8 mouse cellular contexts compared by ENCODE assay signal in the genomic region with DNA sequence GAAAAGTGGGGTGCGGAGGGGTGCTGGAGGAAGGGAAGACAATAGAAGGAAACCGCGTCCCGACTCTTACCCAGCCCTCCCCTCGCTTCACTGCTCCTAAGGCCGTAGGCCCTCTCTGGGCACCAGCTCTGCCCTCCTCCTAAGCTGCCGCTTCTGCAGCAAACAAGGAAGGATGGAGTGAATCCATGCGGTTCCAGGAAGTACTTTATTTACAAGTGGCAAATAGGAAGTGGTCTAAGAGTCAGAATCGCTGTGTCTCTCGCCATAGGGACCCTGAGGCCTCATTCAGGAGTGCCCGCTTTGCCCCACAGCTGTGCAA. TPM values are rescaled to one million over a fixed set of nuclear protein-coding genes. Genes with fewer than 3 reads are reported as not detected.
DNase-seq lines count a peak whose midpoint lies in the region; ATAC-seq and TF ChIP-seq lines count a peak whose summit lies in the region.

A gene (minus strand): TSS at position 185 of the 319 bp plus-strand sequence.

- peak within 1 kb of the TSS; percentile 86 for H3K4me3 ChIP-seq in forebrain, postnatal 0 days (ENCODE audit: low read depth, low read length)
- H3K4me3 ChIP-seq in hindbrain, embryonic 15.5 days = peak within 1 kb of the TSS; percentile 97
- H3K4me3 ChIP-seq in liver, embryonic 16.5 days (ENCODE audit: low read depth, low read length) = peak within 1 kb of the TSS; percentile 97
- peak within 1 kb of the TSS; percentile 93 for H3K4me3 ChIP-seq in stomach, embryonic 16.5 days (replicated peaks; ENCODE audit: low read length)

- DNase-seq in frontal cortex, adult 2 months (ENCODE audit: extremely low spot score in 1 of 2, low spot score in 1 of 2) = no peak
- DNase-seq in frontal cortex, postnatal 25 days (ENCODE audit: low spot score in 2 of 2) = no peak
- no peak for DNase-seq in adrenal gland, adult 2 months
- no peak for DNase-seq in forebrain, postnatal 0 days
- DNase-seq in cerebellum, postnatal 10 days = no peak

- H3K9ac ChIP-seq in forebrain, postnatal 0 days = peak within 1 kb of the TSS; percentile 90
- H3K9ac ChIP-seq in hindbrain, embryonic 15.5 days = peak within 1 kb of the TSS; percentile 90
- peak within 1 kb of the TSS; percentile 98 for H3K9ac ChIP-seq in liver, embryonic 16.5 days (ENCODE audit: low read depth, low read length)
- peak within 1 kb of the TSS; percentile 95 for H3K9ac ChIP-seq in stomach, embryonic 16.5 days (ENCODE audit: low read length)

- WGBS in forebrain, postnatal 0 days = 6% methylated on average over 11 of the region's 11 CpGs
- 3% methylated on average over 11 of the region's 11 CpGs for WGBS in hindbrain, embryonic 15.5 days
- 7% methylated on average over 11 of the region's 11 CpGs for WGBS in liver, embryonic 16.5 days (ENCODE audit: insufficient replicate concordance)
- WGBS in stomach, embryonic 16.5 days = 5% methylated on average over 11 of the region's 11 CpGs

- no peak for TF ChIP-seq CTCF in forebrain, postnatal 0 days (IDR thresholded peaks at IDR 0.05; ENCODE audit: low read depth)

- H3K27ac ChIP-seq in forebrain, postnatal 0 days (ENCODE audit: low read depth, low read length) = peak within 1 kb of the TSS; percentile 89
- peak within 1 kb of the TSS; percentile 81 for H3K27ac ChIP-seq in hindbrain, embryonic 15.5 days (replicated peaks)
- peak within 1 kb of the TSS; percentile 83 for H3K27ac ChIP-seq in liver, embryonic 16.5 days (ENCODE audit: low read length)
- peak within 1 kb of the TSS; percentile 94 for H3K27ac ChIP-seq in stomach, embryonic 16.5 days (ENCODE audit: low read length)

- H3K4me2 ChIP-seq in forebrain, postnatal 0 days (ENCODE audit: low read depth) = peak within 1 kb of the TSS; percentile 96
- peak within 1 kb of the TSS; percentile 96 for H3K4me2 ChIP-seq in hindbrain, embryonic 15.5 days
- peak within 1 kb of the TSS; percentile 96 for H3K4me2 ChIP-seq in liver, embryonic 16.5 days (ENCODE audit: low read depth, low read length)
- H3K4me2 ChIP-seq in stomach, embryonic 16.5 days (ENCODE audit: low read depth, low read length) = peak within 1 kb of the TSS; percentile 75

- no peaks in the 10 kb centered on the region for H3K9me3 ChIP-seq in forebrain, postnatal 0 days (ENCODE audit: low read length)
- no peaks in the 10 kb centered on the region for H3K9me3 ChIP-seq in hindbrain, embryonic 15.5 days
- H3K9me3 ChIP-seq in liver, embryonic 16.5 days (replicated peaks; ENCODE audit: control insufficient read depth, low read length) = no peaks in the 10 kb centered on the region
- no peaks in the 10 kb centered on the region for H3K9me3 ChIP-seq in stomach, embryonic 16.5 days (replicated peaks; ENCODE audit: control insufficient read depth, low read length)

- peak; percentile 42 for ATAC-seq in forebrain, postnatal 0 days
- ATAC-seq in hindbrain, embryonic 15.5 days (ENCODE audit: low FRiP score, low read depth) = no peak; the same call in 1 of the 2 replicates
- no peak for ATAC-seq in liver, embryonic 16.5 days (ENCODE audit: low read depth)
- peak; percentile 19; the same call in 1 of the 2 replicates for ATAC-seq in stomach, embryonic 16.5 days (ENCODE audit: insufficient read depth, low FRiP score)

- no peaks in the 10 kb centered on the region for H3K27me3 ChIP-seq in forebrain, postnatal 0 days (ENCODE audit: insufficient read depth, low read length)
- no peaks in the 10 kb centered on the region for H3K27me3 ChIP-seq in hindbrain, embryonic 15.5 days
- no peaks in the 10 kb centered on the region; the same call in 1 of the 2 replicates for H3K27me3 ChIP-seq in liver, embryonic 16.5 days (ENCODE audit: control insufficient read depth, insufficient read depth, low read depth, low read length)
- H3K27me3 ChIP-seq in stomach, embryonic 16.5 days (ENCODE audit: control insufficient read depth, insufficient read depth, low read length) = no peaks in the 10 kb centered on the region

- no peaks in the 10 kb centered on the region for H3K36me3 ChIP-seq in forebrain, postnatal 0 days (ENCODE audit: insufficient read depth)
- no peaks in the 10 kb centered on the region for H3K36me3 ChIP-seq in hindbrain, embryonic 15.5 days
- peaks cover 4% of the 10 kb centered on the region for H3K36me3 ChIP-seq in liver, embryonic 16.5 days (ENCODE audit: control insufficient read depth, insufficient read depth)
- no peaks in the 10 kb centered on the region for H3K36me3 ChIP-seq in stomach, embryonic 16.5 days (ENCODE audit: control insufficient read depth, insufficient read depth, low read length)

- H3K4me1 ChIP-seq in forebrain, postnatal 0 days (ENCODE audit: insufficient read depth) = 0 out of 2 replicates have a peak, but pooled peaks cover 12% of the 10 kb centered on the region
- peaks cover 26% of the 10 kb centered on the region for H3K4me1 ChIP-seq in hindbrain, embryonic 15.5 days (replicated peaks)
- H3K4me1 ChIP-seq in liver, embryonic 16.5 days (ENCODE audit: control insufficient read depth, low read depth, low read length) = peaks cover 31% of the 10 kb centered on the region
- peaks cover 22% of the 10 kb centered on the region for H3K4me1 ChIP-seq in stomach, embryonic 16.5 days (ENCODE audit: control insufficient read depth, insufficient read depth, low read length)

RNA-seq across cellular contexts. Expression of the gene that starts here (rescaled TPM):
- 30.9 and 32.3 TPM in 2 replicates for polyA plus RNA-seq in frontal cortex, adult 2 months (2012; rRNA removed)
- total RNA-seq in adrenal gland, adult 2 months (2021) = 100 to 1,000 TPM in 1 of 2 experiments, 10 to 100 TPM in 1; 94.2 to 129 TPM
- polyA plus RNA-seq in adrenal gland, adult 2 months (2012; rRNA removed) = 23.8 and 34.2 TPM in 2 replicates
- total RNA-seq in forebrain, postnatal 0 days (2014; rRNA removed) = 27.5 and 34.0 TPM in 2 replicates
- polyA plus RNA-seq in forebrain, postnatal 0 days (2015; fragmentation: Nextera tagmentation; extraction: Ambion mirVana) = 13.2 and 15.3 TPM in 2 replicates
- 18.7 and 19.7 TPM in 2 replicates for polyA plus RNA-seq in hindbrain, embryonic 15.5 days (2015; fragmentation: Nextera tagmentation; extraction: Ambion mirVana)
- polyA plus RNA-seq in liver, embryonic 16.5 days (2015; fragmentation: Nextera tagmentation; extraction: Ambion mirVana) = 24.3 and 26.1 TPM in 2 replicates
- 33.2 and 33.6 TPM in 2 replicates for polyA plus RNA-seq in stomach, embryonic 16.5 days (2015; fragmentation: Nextera tagmentation; extraction: Ambion mirVana)

Comparison
In these comparisons a context has a peak if more than half of its experiments do, and no peak if none do; other contexts are left out.
1. ATAC-seq: peak in forebrain, postnatal 0 days (single experiment) and stomach, embryonic 16.5 days (single experiment); none in hindbrain, embryonic 15.5 days (single experiment) and liver, embryonic 16.5 days (single experiment).
2. Peak in every context shown above with its lines, with median percentiles within 50 percentile points of each other: H3K27ac ChIP-seq, H3K4me2 ChIP-seq, H3K4me3 ChIP-seq and H3K9ac ChIP-seq.